Mouse (Mus musculus): ENCODE data around the gene Krtap7-1.

- TF ChIP-seq CTCF (IDR thresholded peaks at IDR 0.05; ENCODE audit: low read depth, low read length) = no peak
- TF ChIP-seq POLR2A (IDR thresholded peaks at IDR 0.05; ENCODE audit: extremely low read depth, insufficient read depth, low read length) = no peak
Measured at GRCm38 (mm10) chr16:89495394-89496153, 12.5 kb downstream of the Krtap7-1 start.
